Mouse (Mus musculus): ENCODE measurements at regions not wholly inside any gene's neighbourhood (a gene's known extent, or its start where the extent isn't known, plus 50 kb on each side); places are given as distances from the start of the nearest gene placed in this dataset.
A peak's percentile ranks its signal among the peaks of the same experiment; 100 is the strongest.

DNA sequence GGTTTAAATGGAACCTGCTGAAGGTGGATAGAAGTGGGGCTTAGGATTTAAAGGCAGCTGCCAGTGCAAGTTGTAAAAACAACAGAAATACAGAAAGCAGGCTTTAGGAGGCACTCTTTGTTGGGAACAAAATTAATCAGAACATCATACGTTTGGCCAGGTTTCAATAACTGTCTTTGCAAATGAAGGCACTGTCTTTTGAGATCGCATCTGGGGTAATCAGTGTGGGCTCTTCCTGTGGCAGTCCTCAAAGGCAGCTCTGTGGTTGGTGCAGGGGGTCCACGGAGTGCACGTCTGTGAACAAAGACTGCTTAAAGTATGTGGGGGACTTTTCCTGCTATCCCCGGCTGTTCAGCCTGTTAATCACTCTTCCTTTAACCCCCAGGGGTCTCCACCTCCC is 654.5 kb downstream of the Tmem132b start:
- no peaks in the 10 kb centered on the region for H3K4me1 ChIP-seq (ENCODE audit: control insufficient read depth, insufficient read depth, low read length)
- H3K27ac ChIP-seq (ENCODE audit: low read length): no peak overlapping the region
- no peak for ATAC-seq
- H3K36me3 ChIP-seq (ENCODE audit: control insufficient read depth, insufficient read depth, low read length): no peaks in the 10 kb centered on the region
- no peak overlapping the region for H3K9ac ChIP-seq (ENCODE audit: low read depth, low read length)
- WGBS: 71% methylated on average over 5 of the region's 5 CpGs
- H3K9me3 ChIP-seq (ENCODE audit: control insufficient read depth, low read length): no peaks in the 10 kb centered on the region
- no peak overlapping the region for H3K4me3 ChIP-seq (ENCODE audit: low read length)
- H3K4me2 ChIP-seq (ENCODE audit: low read depth, low read length): no peak overlapping the region
- H3K27me3 ChIP-seq (replicated peaks; ENCODE audit: control insufficient read depth, insufficient read depth, low read length): no peaks in the 10 kb centered on the region

DNA sequence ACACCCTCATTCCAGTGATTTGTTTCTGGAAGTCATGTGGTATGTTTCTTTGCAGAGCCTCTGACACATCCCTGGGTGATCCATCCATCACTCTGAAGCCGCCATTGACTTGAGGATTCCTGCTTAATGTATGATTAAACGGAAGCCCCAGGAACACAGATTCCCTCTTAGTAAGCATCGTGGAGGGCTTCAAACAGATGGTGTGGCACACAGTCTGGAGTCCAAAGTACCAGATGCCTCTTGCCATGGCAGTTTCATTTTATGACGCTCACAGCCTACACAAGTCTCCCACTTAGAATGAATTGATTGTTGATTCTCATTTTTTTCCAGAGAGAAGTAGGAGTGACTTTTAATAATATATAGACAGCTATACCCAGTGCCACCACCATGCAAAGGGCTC is 668.3 kb downstream of the Tmem132b start:
- Histone ChIP-seq H3K36me3 (ENCODE audit: control insufficient read depth, insufficient read depth, low read length) (no peaks in the 10 kb centered on the region), H3K4me3 (ENCODE audit: low read length) (no peak overlapping the region), H3K9me3 (ENCODE audit: control insufficient read depth, low read length) (no peaks in the 10 kb centered on the region), H3K9ac (ENCODE audit: low read depth, low read length) (no peak overlapping the region), H3K27me3 (replicated peaks; ENCODE audit: control insufficient read depth, insufficient read depth, low read length) (no peaks in the 10 kb centered on the region), H3K27ac (ENCODE audit: low read length) (no peak overlapping the region), H3K4me2 (ENCODE audit: low read depth, low read length) (no peak overlapping the region), H3K4me1 (ENCODE audit: control insufficient read depth, insufficient read depth, low read length) (no peaks in the 10 kb centered on the region)
- ATAC-seq: no peak
- WGBS: 41% methylated on average over 4 of the region's 4 CpGs

DNA sequence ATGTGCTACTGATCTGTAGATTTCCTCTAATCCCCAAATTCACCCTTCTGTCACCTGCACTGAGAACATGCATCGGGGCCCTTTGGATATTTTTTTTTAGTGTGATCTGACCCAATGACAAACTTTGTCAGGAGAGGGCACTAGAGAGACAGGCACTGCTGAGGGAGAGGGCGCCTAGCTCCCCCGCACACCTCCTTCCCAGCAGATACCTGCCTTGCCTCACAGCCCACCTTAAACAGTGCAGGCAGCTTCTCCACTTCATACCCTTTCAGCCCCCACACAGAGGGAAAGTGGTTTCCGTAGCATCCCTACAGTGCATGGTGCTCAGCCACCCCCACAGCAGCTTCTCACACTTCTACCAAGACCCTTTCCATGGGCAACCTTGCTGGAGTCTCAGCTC is 670.0 kb downstream of the Tmem132b start:
- Histone ChIP-seq H3K27me3 (replicated peaks; ENCODE audit: control insufficient read depth, insufficient read depth, low read length) (no peaks in the 10 kb centered on the region), H3K4me3 (ENCODE audit: low read length) (no peak overlapping the region), H3K9ac (ENCODE audit: low read depth, low read length) (no peak overlapping the region), H3K36me3 (ENCODE audit: control insufficient read depth, insufficient read depth, low read length) (no peaks in the 10 kb centered on the region), H3K4me2 (ENCODE audit: low read depth, low read length) (no peak overlapping the region), H3K27ac (ENCODE audit: low read length) (no peak overlapping the region), H3K9me3 (ENCODE audit: control insufficient read depth, low read length) (no peaks in the 10 kb centered on the region), H3K4me1 (ENCODE audit: control insufficient read depth, insufficient read depth, low read length) (no peaks in the 10 kb centered on the region)
- ATAC-seq: no peak
- WGBS: 33% methylated on average over 4 of the region's 4 CpGs

GRCm38 (mm10) chr5:126201996-126202395 is 670.4 kb downstream of the Tmem132b start:
- H3K27me3 ChIP-seq (replicated peaks; ENCODE audit: control insufficient read depth, insufficient read depth, low read length): no peaks in the 10 kb centered on the region
- no peaks in the 10 kb centered on the region for H3K36me3 ChIP-seq (ENCODE audit: control insufficient read depth, insufficient read depth, low read length)
- ATAC-seq: no peak
- no peak overlapping the region for H3K27ac ChIP-seq (ENCODE audit: low read length)
- H3K4me2 ChIP-seq (ENCODE audit: low read depth, low read length): no peak overlapping the region
- H3K9me3 ChIP-seq (ENCODE audit: control insufficient read depth, low read length): no peaks in the 10 kb centered on the region
- WGBS: 21% methylated on average over 9 of the region's 9 CpGs
- no peak overlapping the region for H3K4me3 ChIP-seq (ENCODE audit: low read length)
- no peaks in the 10 kb centered on the region for H3K4me1 ChIP-seq (ENCODE audit: control insufficient read depth, insufficient read depth, low read length)
- H3K9ac ChIP-seq (ENCODE audit: low read depth, low read length): no peak overlapping the region

DNA sequence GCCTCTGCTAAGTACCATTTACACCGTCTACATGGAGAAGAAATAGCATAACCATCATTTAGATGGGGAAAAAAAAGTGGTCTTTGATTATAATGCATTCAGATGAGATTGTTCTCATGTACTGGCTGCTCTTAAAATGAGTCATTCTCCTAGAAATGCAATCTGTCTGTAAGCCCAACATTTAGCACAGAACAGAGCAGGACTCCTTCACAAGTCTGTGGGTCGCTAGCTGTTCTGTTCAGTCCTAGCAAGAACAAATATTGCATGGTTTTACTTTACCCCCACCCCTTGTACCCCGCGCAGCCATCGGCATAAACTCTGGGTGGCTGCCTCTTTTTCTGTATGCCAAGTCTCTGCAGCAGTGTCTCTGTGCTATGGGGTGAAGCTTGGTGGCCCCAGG is 685.4 kb downstream of the Tmem132b start:
- H3K27ac ChIP-seq (ENCODE audit: low read length): no peak overlapping the region
- H3K9me3 ChIP-seq (ENCODE audit: control insufficient read depth, low read length): peaks cover 5% of the 10 kb centered on the region; the same call in 1 of the 2 replicates
- H3K4me3 ChIP-seq (ENCODE audit: low read length): no peak overlapping the region
- H3K4me1 ChIP-seq (ENCODE audit: control insufficient read depth, insufficient read depth, low read length): no peaks in the 10 kb centered on the region
- no peak for ATAC-seq
- no peak overlapping the region for H3K9ac ChIP-seq (ENCODE audit: low read depth, low read length)
- no peaks in the 10 kb centered on the region for H3K27me3 ChIP-seq (replicated peaks; ENCODE audit: control insufficient read depth, insufficient read depth, low read length)
- H3K4me2 ChIP-seq (ENCODE audit: low read depth, low read length): no peak overlapping the region
- H3K36me3 ChIP-seq (ENCODE audit: control insufficient read depth, insufficient read depth, low read length): no peaks in the 10 kb centered on the region
- WGBS: 87% methylated on average over 5 of the region's 5 CpGs

- Histone ChIP-seq H3K4me3 (ENCODE audit: low read length) (no peak overlapping the region), H3K27ac (ENCODE audit: low read length) (no peak overlapping the region), H3K9me3 (ENCODE audit: control insufficient read depth, low read length) (peaks cover 5% of the 10 kb centered on the region; the same call in 1 of the 2 replicates), H3K4me2 (ENCODE audit: low read depth, low read length) (no peak overlapping the region), H3K9ac (ENCODE audit: low read depth, low read length) (no peak overlapping the region), H3K27me3 (replicated peaks; ENCODE audit: control insufficient read depth, insufficient read depth, low read length) (no peaks in the 10 kb centered on the region), H3K36me3 (ENCODE audit: control insufficient read depth, insufficient read depth, low read length) (no peaks in the 10 kb centered on the region), H3K4me1 (ENCODE audit: control insufficient read depth, insufficient read depth, low read length) (no peaks in the 10 kb centered on the region)
- WGBS: 67% methylated on average over 1 of the region's 1 CpGs
- no peak for ATAC-seq
These were observed 686.2 kb downstream of the Tmem132b start for GRCm38 (mm10) chr5:126217746-126218145.

DNA sequence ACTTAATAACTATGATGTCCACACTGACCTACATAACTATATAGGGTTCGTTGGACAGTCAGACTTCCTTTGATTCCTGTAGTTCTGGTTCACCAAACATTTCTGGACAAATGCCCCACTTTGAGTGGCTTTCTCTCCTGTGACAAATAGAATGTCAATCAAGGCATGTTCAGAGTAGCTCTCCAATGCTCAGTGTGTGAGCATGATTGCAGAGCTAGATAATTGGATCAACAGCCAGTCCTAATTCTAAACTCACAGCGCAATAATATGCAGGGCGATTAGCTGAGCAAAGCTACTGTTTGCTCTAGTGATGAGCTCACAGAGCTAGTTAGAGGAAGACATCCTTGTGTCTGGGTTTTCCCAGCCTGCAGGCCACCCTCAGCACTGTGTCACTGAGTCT is 692.1 kb downstream of the Tmem132b start:
- H3K27me3 ChIP-seq (replicated peaks; ENCODE audit: control insufficient read depth, insufficient read depth, low read length): no peaks in the 10 kb centered on the region
- H3K4me3 ChIP-seq (ENCODE audit: low read length): no peak overlapping the region
- H3K9me3 ChIP-seq (ENCODE audit: control insufficient read depth, low read length): peaks cover 2% of the 10 kb centered on the region; the same call in 1 of the 2 replicates
- no peaks in the 10 kb centered on the region for H3K36me3 ChIP-seq (ENCODE audit: control insufficient read depth, insufficient read depth, low read length)
- no peak overlapping the region for H3K4me2 ChIP-seq (ENCODE audit: low read depth, low read length)
- H3K4me1 ChIP-seq (ENCODE audit: control insufficient read depth, insufficient read depth, low read length): no peaks in the 10 kb centered on the region
- H3K27ac ChIP-seq (ENCODE audit: low read length): no peak overlapping the region
- no peak overlapping the region for H3K9ac ChIP-seq (ENCODE audit: low read depth, low read length)
- no peak for ATAC-seq
- 74% methylated on average over 3 of the region's 3 CpGs for WGBS

- ATAC-seq: no peak
- WGBS: 66% methylated on average over 4 of the region's 4 CpGs
- no peaks in the 10 kb centered on the region for H3K4me1 ChIP-seq (ENCODE audit: control insufficient read depth, insufficient read depth, low read length)
These were observed 699.2 kb downstream of the Tmem132b start for GRCm38 (mm10) chr5:126230768-126231167.

GRCm38 (mm10) chr5:126238071-126238470 is 706.5 kb downstream of the Tmem132b start:
- no peak overlapping the region for H3K4me3 ChIP-seq (ENCODE audit: low read length)
- no peak overlapping the region for H3K4me2 ChIP-seq (ENCODE audit: low read depth, low read length)
- WGBS: 59% methylated on average over 3 of the region's 3 CpGs
- H3K9me3 ChIP-seq (ENCODE audit: control insufficient read depth, low read length): no peaks in the 10 kb centered on the region
- H3K4me1 ChIP-seq (ENCODE audit: control insufficient read depth, insufficient read depth, low read length): no peaks in the 10 kb centered on the region
- no peaks in the 10 kb centered on the region for H3K27me3 ChIP-seq (replicated peaks; ENCODE audit: control insufficient read depth, insufficient read depth, low read length)
- no peak overlapping the region for H3K27ac ChIP-seq (ENCODE audit: low read length)
- no peak overlapping the region for H3K9ac ChIP-seq (ENCODE audit: low read depth, low read length)
- no peak for ATAC-seq
- no peaks in the 10 kb centered on the region for H3K36me3 ChIP-seq (ENCODE audit: control insufficient read depth, insufficient read depth, low read length)

More at GRCm38 (mm10) chr5:126230768-126231167, 699.2 kb downstream of the Tmem132b start:
- H3K36me3 ChIP-seq (ENCODE audit: control insufficient read depth, insufficient read depth, low read length): no peaks in the 10 kb centered on the region
- H3K27me3 ChIP-seq (replicated peaks; ENCODE audit: control insufficient read depth, insufficient read depth, low read length): no peaks in the 10 kb centered on the region
- H3K27ac ChIP-seq (ENCODE audit: low read length): no peak overlapping the region
- no peaks in the 10 kb centered on the region for H3K9me3 ChIP-seq (ENCODE audit: control insufficient read depth, low read length)
- H3K4me3 ChIP-seq (ENCODE audit: low read length): no peak overlapping the region
- no peak overlapping the region for H3K9ac ChIP-seq (ENCODE audit: low read depth, low read length)
- H3K4me2 ChIP-seq (ENCODE audit: low read depth, low read length): no peak overlapping the region

DNA sequence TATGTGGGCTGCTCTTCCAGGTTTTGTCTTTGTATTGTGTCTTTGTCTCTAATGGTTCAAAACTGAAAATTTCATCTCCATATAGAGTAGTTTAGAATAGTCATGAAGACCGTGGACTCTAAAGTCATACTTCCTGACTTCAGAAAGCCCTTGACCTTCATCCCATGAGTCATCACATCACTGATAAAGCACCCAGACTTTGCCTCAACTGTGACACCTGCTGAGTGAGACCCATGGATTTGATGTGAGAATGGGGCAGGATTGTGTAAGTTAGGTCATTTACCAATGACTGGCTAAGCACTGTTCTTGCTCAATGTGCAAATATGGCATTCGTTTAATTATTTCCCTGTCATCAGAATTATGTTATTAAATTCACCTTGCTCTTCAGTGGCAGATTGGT is 714.2 kb downstream of the Tmem132b start:
- no peak overlapping the region for H3K9ac ChIP-seq (ENCODE audit: low read depth, low read length)
- WGBS: 64% methylated on average over 2 of the region's 2 CpGs
- no peak overlapping the region for H3K27ac ChIP-seq (ENCODE audit: low read length)
- H3K4me1 ChIP-seq (ENCODE audit: control insufficient read depth, insufficient read depth, low read length): no peaks in the 10 kb centered on the region
- ATAC-seq: peak; percentile 94
- H3K27me3 ChIP-seq (replicated peaks; ENCODE audit: control insufficient read depth, insufficient read depth, low read length): no peaks in the 10 kb centered on the region
- H3K4me3 ChIP-seq (ENCODE audit: low read length): no peak overlapping the region
- H3K4me2 ChIP-seq (ENCODE audit: low read depth, low read length): no peak overlapping the region
- no peaks in the 10 kb centered on the region for H3K36me3 ChIP-seq (ENCODE audit: control insufficient read depth, insufficient read depth, low read length)
- no peaks in the 10 kb centered on the region for H3K9me3 ChIP-seq (ENCODE audit: control insufficient read depth, low read length)
